Mouse (Mus musculus) left cerebral cortex, postnatal 4 days (tissue): ENCODE measurements around the gene Gm21905. TPM values are rescaled to one million over a fixed set of nuclear protein-coding genes. Genes with fewer than 3 reads are reported as not detected.

Source experiments
- DNase-seq: peaks from one replicate; pipeline ENCODE4 v3.0.0-alpha.2; 2022
- intact Hi-C: fragments of 180-260 bp; cut with DNase I; formaldehyde crosslinking; loops from one replicate; pipeline ENCODE4 v1.15.1; 2025
- total RNA-seq, 2 experiments: library from RNA; stranded (reverse); gene quantifications; 2 replicates each; pipeline ENCODE4 v1.2.3; 2021

Gm21905 gene
- not detected for total RNA-seq

- DNase-seq, result no peak
- intact Hi-C loops, result loop anchor here (5.0 kb wide), 1 partner anchor 39 kb away; no protein-coding TSS in a partner anchor
These were observed at the start of gene Gm21905 for GRCm38 (mm10) chr5:67946321-67946720. TSS of gene Gm21905 (minus strand) at chr5:67946421.

- intact Hi-C loops, result no loop called here
- no peak for DNase-seq
These were observed 44.2 kb upstream of the Gm21905 start for GRCm38 (mm10) chr5:67990426-67990825.

DNA sequence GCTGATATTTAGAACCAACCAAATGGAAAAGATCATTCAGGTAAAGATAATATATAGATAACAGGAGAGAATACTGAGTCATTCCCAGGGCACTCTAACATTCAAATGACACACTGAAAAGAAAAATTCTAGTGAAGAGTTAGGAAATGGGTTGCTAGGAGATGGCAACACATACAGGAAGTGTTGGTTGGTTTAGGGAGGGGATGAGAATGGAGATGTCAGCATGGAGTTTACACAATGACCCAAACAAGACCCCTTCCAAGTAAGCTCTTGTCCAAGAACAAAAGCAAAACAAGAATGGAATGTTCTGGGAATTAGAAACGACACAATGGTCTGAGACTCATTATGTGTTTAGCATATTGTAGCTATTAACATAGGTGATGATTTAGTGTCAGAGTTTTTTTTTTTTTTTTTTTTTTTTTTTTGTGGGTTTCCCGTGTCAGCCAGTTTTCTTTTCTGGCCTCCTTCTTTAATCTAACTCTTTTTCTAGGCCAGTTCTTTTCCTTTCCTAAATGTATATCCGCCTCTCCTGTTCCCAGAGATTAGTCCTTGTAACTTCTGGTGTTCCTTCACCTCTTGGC is 35.8 kb upstream of the Gm21905 start:
- DNase-seq, result no peak
- intact Hi-C loops, result no loop called here

DNA sequence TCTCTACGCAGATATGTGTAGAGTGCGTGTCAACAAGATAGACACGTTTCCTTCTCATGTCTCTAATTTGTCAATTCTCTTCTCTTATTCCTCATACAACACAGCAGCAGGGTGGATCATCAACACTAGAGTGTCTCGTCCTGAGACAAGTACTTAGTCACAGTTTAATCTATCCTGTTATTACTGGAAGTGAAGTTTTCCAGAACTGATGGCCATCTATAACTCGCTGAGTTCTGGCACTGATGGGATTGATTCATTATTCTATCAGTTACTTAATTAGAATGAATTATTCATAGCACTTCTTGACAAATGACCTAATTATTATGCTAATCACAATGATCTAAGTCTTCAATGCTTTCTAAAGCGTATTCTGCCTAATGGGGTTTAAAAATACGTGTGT is 23.3 kb upstream of the Gm21905 start:
- intact Hi-C loops, result no loop called here
- DNase-seq, result no peak

- no peak for DNase-seq
- intact Hi-C loops, result no loop called here
These were observed 15.7 kb upstream of the Gm21905 start for GRCm38 (mm10) chr5:67961708-67962629.

DNA sequence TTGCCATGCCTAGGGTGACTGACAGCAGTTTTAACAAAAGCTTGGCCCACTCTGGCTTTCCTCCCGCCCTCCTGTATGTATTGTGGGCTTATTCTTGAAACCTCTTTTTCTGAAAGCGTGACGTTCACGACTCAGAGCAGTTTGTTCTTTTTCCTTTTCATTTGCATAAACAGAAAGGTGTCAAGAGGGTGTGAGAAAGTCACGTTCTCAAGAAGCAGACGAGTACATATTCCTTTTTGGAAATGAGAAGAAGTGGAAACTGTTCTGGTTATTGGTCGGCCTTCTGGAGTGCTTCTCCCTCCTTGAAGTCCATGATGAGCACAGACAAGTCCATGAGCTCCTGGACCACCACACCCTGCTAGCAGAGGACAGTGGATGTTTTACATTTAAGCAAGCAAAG is 9.3 kb upstream of the Gm21905 start:
- intact Hi-C loops, result loop anchor here (10.0 kb wide), 1 partner anchor 111 kb away; the partner anchor contains the start of gene Atp8a1
- no peak for DNase-seq

DNA sequence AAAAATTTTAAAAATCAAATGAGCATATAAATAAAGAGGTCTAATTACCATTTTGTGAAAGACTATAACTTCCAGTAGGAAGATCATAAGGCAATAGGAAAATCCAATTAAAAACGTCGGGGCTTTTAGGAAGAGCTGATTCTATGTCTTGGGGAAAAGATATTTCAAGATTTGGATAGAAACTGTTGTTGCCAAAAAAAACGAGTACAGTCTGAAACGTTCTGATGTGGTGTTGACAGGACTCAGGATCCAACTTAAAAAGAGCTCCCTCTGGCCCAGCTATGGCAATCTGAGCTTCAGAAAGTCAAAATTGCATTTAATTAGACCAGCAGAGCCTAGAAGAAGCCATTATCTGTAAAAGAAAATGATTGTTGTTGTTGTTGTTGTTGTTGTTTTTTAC is 7.9 kb upstream of the Gm21905 start:
- intact Hi-C loops, result loop anchor here (10.0 kb wide), 1 partner anchor 109 kb away; the partner anchor contains the start of gene Atp8a1
- no peak for DNase-seq

DNA sequence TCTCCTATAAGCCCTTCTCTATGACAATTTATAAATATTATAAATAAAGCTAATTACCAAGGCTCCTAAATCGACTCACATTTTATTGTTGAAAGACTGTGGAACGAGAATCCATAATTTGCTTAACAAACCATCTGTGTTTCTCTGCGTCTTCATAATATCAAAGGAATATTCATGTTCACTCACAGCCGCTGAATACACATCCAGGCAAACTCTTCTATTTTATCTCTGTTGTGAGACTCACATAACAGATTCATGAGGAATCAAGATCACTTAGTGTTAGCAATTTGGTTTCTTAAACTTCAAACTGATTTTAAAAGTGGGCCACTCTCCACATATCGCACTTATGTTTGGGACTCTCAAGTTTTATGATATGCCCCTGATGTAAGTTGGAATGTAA is 1.9 kb upstream of the Gm21905 start:
- intact Hi-C loops, result loop anchor here (5.0 kb wide), 1 partner anchor 41 kb away; no protein-coding TSS in a partner anchor
- DNase-seq, result no peak

DNA sequence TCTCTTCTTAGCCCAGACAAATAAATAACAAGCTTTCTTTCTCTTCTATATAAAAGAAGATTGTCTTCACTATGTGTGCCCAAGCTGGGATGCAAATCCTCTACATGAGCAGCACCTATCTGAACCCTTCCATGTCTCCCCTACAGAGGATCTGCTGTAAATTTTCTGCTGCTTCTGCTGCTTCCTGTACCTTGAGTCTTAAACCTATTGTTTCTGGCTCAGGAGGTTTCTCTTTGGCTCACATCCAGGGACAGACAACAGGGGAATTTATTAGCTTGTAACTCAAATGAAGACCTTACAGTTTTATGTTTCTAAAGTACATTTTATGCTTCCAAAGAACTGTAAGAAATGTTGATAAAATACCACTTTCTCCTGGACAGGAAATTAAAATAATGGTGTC is 785 bp upstream of the Gm21905 start:
- no peak for DNase-seq
- intact Hi-C loops, result loop anchor here (5.0 kb wide), 1 partner anchor 40 kb away; no protein-coding TSS in a partner anchor

DNA sequence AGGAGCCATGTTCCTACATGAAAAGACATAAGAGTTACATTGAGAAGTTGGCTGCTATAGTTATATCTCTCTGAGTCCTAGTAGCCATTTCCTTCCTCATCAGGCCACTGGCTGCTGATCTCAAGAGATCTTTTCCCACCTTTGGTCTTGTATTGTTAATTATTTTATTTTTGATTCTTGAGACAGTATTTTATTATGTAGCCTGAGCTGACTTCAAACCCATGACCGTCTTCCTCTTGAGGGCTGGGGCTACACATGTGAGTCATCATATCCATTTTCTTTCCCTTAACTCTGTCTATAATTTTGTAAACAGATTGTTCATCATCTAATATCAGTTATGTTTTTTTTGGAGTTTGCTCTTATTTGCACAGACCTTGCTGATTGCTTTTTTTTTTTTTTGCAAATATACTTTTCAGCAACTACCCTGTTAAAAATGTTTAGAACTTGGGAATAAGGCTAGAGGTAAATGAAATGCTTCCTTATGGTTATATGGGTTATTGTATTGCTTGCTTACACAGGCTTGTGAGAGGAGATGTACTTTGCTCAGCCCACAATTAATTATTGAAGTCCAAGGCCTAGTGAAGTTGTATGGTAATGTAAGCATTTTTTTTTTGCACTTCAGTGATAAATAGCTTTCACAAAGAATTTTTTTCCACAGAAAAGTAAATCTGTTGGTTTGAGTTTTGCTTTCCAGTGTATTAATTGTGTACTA is 2.0 kb downstream of the Gm21905 start:
- intact Hi-C loops, result no loop called here
- no peak for DNase-seq

DNA sequence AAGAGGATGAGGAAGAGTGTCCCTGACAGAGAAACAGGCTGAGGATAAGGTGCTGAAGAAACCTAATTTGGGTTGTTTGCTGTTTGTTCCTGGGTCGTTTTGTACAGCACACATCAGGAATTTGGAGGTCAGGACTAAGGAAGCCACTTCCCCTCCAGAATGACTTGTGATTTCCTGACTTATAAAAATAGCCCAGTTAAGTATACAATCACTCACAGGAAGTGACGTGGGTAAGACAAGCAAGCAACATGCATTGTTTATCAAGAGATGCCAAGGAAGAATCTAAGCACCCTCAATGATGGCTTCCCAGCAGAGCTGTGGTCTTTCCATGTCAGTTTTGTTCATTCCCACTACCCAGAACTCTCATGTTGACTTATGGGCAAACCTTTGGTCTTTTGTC is 3.0 kb downstream of the Gm21905 start:
- DNase-seq, result no peak
- intact Hi-C loops, result no loop called here

DNA sequence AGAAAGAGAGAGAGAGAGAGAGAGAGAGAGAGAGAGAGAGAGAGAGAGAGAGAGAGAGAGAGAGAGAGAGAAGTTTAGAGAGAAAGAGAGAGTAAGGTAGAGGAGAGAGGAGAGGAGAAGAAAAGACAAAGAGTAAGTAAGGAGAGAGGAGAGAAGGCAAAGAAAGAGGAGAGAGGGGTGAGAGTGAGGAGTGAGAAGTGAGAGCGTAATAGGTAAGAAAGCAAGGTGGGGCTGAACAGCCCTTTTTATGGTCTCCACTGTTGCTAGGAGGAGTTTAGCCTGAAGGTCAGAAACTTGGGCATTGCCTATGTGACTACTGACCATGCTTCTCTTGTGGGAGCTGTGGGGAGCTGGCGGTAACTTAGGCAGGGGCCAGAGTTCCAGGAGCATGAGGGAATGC is 4.9 kb downstream of the Gm21905 start, which contains the start of gene Gm5108:
Gene Gm5108, plus strand, starts transcription at position 301 of the 400 bp plus-strand sequence.
- no peak for DNase-seq

DNA sequence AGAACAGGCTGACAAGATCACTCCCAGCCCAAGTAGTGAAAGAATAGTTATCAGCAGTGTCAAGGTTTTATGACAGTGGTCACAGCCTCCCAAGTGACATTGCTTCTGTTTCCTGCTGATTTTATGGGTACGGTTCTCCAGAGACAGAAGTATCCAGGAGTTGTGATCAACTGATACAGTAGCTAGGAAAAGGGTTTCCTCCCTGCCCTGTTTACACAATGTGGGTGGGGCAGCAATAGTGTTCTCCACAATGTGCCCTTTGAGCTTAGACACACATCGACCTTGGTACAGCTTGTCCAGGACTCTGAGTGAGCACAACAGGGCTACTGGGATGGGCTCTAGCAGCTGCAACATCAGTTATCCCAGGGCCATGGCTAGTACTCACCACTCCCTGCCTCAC is 14.6 kb downstream of the Gm21905 start:
- no peak for DNase-seq
- intact Hi-C loops, result no loop called here

More for the DNA sequence above, 4.9 kb downstream of the Gm21905 start, which contains the start of gene Gm5108:
- intact Hi-C loops, result no loop called here

- DNase-seq, result no peak
- intact Hi-C loops, result no loop called here
These were observed 15.6 kb downstream of the Gm21905 start for GRCm38 (mm10) chr5:67930584-67930983.

GRCm38 (mm10) chr5:67904555-67904954 is 41.7 kb downstream of the Gm21905 start:
- intact Hi-C loops, result no loop called here
- DNase-seq, result no peak

GRCm38 (mm10) chr5:67898921-67899320 is 47.3 kb downstream of the Gm21905 start:
- intact Hi-C loops, result no loop called here
- DNase-seq, result peak; percentile 20

GRCm38 (mm10) chr5:67884422-67885210 is 61.6 kb downstream of the Gm21905 start:
- intact Hi-C loops, result no loop called here
- DNase-seq, result no peak

DNA sequence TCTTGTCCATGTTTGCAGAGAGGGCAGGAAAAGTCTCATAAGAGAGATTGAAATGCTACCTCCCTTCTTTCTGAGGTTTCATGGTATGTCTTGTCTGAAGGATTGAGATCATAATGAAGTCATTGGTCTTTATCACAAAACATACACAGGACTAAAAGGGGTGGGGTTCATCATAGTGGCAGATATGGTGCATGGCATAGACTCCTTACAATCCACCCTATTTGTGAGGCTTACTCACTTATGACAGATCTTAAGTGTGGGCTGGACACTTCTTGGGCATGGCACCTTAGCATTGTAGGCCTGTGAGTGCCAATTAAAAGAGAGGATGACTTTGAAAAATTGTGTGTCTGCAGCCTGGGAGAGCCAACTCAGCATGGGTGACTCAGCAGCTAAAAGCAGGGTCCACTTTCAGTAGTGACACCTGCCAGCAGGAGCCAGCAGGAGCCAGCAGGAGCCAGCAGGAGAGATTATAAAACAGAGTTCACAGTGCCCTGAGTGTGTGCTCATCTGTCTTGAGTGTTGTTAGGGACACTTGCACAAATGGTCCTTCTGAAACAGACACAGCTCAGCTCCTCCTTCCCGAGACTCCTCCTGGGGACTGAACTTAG is 62.6 kb downstream of the Gm21905 start:
- DNase-seq, result no peak
- intact Hi-C loops, result no loop called here
